ENCODE assay signal across 30 mouse cellular contexts in genomic region chr4:78417153-78417552, GRCm38 (mm10).
DNase-seq lines count a peak whose midpoint lies in the region; ATAC-seq and TF ChIP-seq lines count a peak whose summit lies in the region.
"Had no signal": no experiment of that assay in that cellular context is flagged by ENCODE, and none has a peak within 500 bp of the region (broad histone marks: within the 10 kb centered on the region; RNA-seq: fewer than 3 reads in every experiment).

No protein-coding gene starts in this region.

- no peak for TF ChIP-seq CTCF in forebrain, postnatal 0 days (IDR thresholded peaks at IDR 0.05; ENCODE audit: low read depth)
- no peak for TF ChIP-seq CTCF in midbrain, postnatal 0 days (IDR thresholded peaks at IDR 0.05)
- no peak for TF ChIP-seq CTCF in brain, embryonic 14.5 days (IDR thresholded peaks at IDR 0.05; ENCODE audit: borderline replicate concordance, extremely low read depth, insufficient read depth, insufficient read length)

- no peak for ATAC-seq in forebrain, postnatal 0 days
- ATAC-seq in forebrain, embryonic 11.5 days (replicated peaks; ENCODE audit: low FRiP score), result no peak
- 0 out of 2 replicates have a peak, but pooled peaks have one; percentile 58 for ATAC-seq in kidney, embryonic 15.5 days (replicated peaks; ENCODE audit: low FRiP score)
- no peak for ATAC-seq in midbrain, postnatal 0 days (ENCODE audit: low FRiP score)
- no peak for ATAC-seq in midbrain, embryonic 11.5 days (ENCODE audit: low FRiP score)
- ATAC-seq: forebrain, embryonic 13.5 days; Patski had no signal

- no peak for TF ChIP-seq POLR2A in brain, embryonic 14.5 days (IDR thresholded peaks at IDR 0.05; ENCODE audit: borderline replicate concordance, extremely low read depth, insufficient read depth, insufficient read length, poor library complexity, severe bottlenecking)

- no peaks in the 10 kb centered on the region for H3K9me3 ChIP-seq in forebrain, postnatal 0 days (ENCODE audit: low read length)
- no peaks in the 10 kb centered on the region for H3K9me3 ChIP-seq in forebrain, embryonic 11.5 days (ENCODE audit: control insufficient read depth, low read length)
- no peaks in the 10 kb centered on the region for H3K9me3 ChIP-seq in kidney, embryonic 15.5 days (replicated peaks)
- no peaks in the 10 kb centered on the region for H3K9me3 ChIP-seq in midbrain, postnatal 0 days (ENCODE audit: low read length)
- H3K9me3 ChIP-seq in midbrain, embryonic 11.5 days (ENCODE audit: control insufficient read depth, low read length), result no peaks in the 10 kb centered on the region
- H3K9me3 ChIP-seq: embryonic facial prominence, embryonic 10.5 days; embryonic facial prominence, embryonic 13.5 days; forebrain, embryonic 13.5 days; G1E; heart, embryonic 10.5 days; heart, embryonic 13.5 days; hindbrain, embryonic 12.5 days; hindbrain, embryonic 15.5 days had no signal

- peak; percentile 1 for DNase-seq in forebrain, postnatal 0 days
- DNase-seq in forebrain, embryonic 11.5 days (ENCODE audit: low spot score), result no peak
- no peak for DNase-seq in kidney, postnatal 14 days
- DNase-seq in midbrain, postnatal 0 days (ENCODE audit: low spot score), result peak; percentile 3
- no peak for DNase-seq in midbrain, embryonic 11.5 days (ENCODE audit: low spot score, missing footprints)
- peak; percentile 30 for DNase-seq in brain, embryonic 14.5 days (ENCODE audit: low read depth)
- DNase-seq: adrenal gland, postnatal 10 days; adrenal gland, postnatal 36 days; B cell, adult 2 months; cerebellum, adult 11-12 months; cerebellum, adult 8-10 months; cerebellum, postnatal 36 days; embryo, embryonic 11 days; gastrocnemius, postnatal 10 days; gastrocnemius, postnatal 36 days; heart, adult 2 months; heart, postnatal 14 days; heart, postnatal 4 days had no signal

- H3K36me3 ChIP-seq in forebrain, postnatal 0 days (ENCODE audit: insufficient read depth), result no peaks in the 10 kb centered on the region
- no peaks in the 10 kb centered on the region for H3K36me3 ChIP-seq in forebrain, embryonic 11.5 days (ENCODE audit: control insufficient read depth, insufficient read depth, low read length)
- no peaks in the 10 kb centered on the region for H3K36me3 ChIP-seq in kidney, embryonic 15.5 days
- no peaks in the 10 kb centered on the region for H3K36me3 ChIP-seq in midbrain, postnatal 0 days (ENCODE audit: insufficient read depth, low read length)
- no peaks in the 10 kb centered on the region for H3K36me3 ChIP-seq in midbrain, embryonic 11.5 days (ENCODE audit: control insufficient read depth, insufficient read depth, low read length)
- H3K36me3 ChIP-seq: embryonic facial prominence, embryonic 10.5 days; embryonic facial prominence, embryonic 13.5 days; G1E; heart, embryonic 10.5 days; heart, embryonic 13.5 days; hindbrain, embryonic 12.5 days; hindbrain, embryonic 15.5 days had no signal

- H3K4me3 ChIP-seq in forebrain, postnatal 0 days (ENCODE audit: low read depth, low read length), result no peak overlapping the region
- no peak overlapping the region for H3K4me3 ChIP-seq in forebrain, embryonic 11.5 days (ENCODE audit: low read depth, low read length)
- no peak overlapping the region for H3K4me3 ChIP-seq in kidney, embryonic 15.5 days (replicated peaks)
- H3K4me3 ChIP-seq in midbrain, postnatal 0 days (ENCODE audit: low read depth, low read length), result no peak overlapping the region
- H3K4me3 ChIP-seq in midbrain, embryonic 11.5 days (ENCODE audit: low read depth, low read length), result no peak overlapping the region
- H3K4me3 ChIP-seq: embryonic facial prominence, embryonic 10.5 days; embryonic facial prominence, embryonic 13.5 days; erythroblast, embryonic 14.5 days; forebrain, embryonic 13.5 days; heart, adult 2 months; heart, embryonic 10.5 days; heart, embryonic 13.5 days; hindbrain, embryonic 12.5 days; hindbrain, embryonic 15.5 days had no signal

- no peaks in the 10 kb centered on the region for H3K27me3 ChIP-seq in forebrain, postnatal 0 days (ENCODE audit: insufficient read depth, low read length)
- no peaks in the 10 kb centered on the region for H3K27me3 ChIP-seq in forebrain, embryonic 11.5 days (ENCODE audit: control insufficient read depth, insufficient read depth, low read length)
- no peaks in the 10 kb centered on the region for H3K27me3 ChIP-seq in kidney, embryonic 15.5 days
- no peaks in the 10 kb centered on the region for H3K27me3 ChIP-seq in midbrain, postnatal 0 days (ENCODE audit: insufficient read depth, low read length)
- no peaks in the 10 kb centered on the region for H3K27me3 ChIP-seq in midbrain, embryonic 11.5 days (ENCODE audit: control insufficient read depth, insufficient read depth, low read length)
- H3K27me3 ChIP-seq: CH12.LX; embryonic facial prominence, embryonic 13.5 days; forebrain, embryonic 13.5 days; heart, embryonic 13.5 days; hindbrain, embryonic 12.5 days; hindbrain, embryonic 15.5 days; Patski had no signal

- H3K27ac ChIP-seq in forebrain, postnatal 0 days (ENCODE audit: low read depth, low read length), result no peak overlapping the region
- H3K27ac ChIP-seq in forebrain, embryonic 11.5 days (ENCODE audit: low read depth, low read length), result no peak overlapping the region
- H3K27ac ChIP-seq in kidney, embryonic 15.5 days, result no peak overlapping the region
- no peak overlapping the region for H3K27ac ChIP-seq in midbrain, postnatal 0 days (ENCODE audit: low read depth, low read length)
- no peak overlapping the region for H3K27ac ChIP-seq in midbrain, embryonic 11.5 days (ENCODE audit: low read depth, low read length)
- H3K27ac ChIP-seq: embryonic facial prominence, embryonic 10.5 days; embryonic facial prominence, embryonic 13.5 days; forebrain, embryonic 13.5 days; heart, adult 2 months; heart, embryonic 10.5 days; heart, embryonic 13.5 days; hindbrain, embryonic 12.5 days; hindbrain, embryonic 15.5 days had no signal

- H3K4me2 ChIP-seq in forebrain, postnatal 0 days (ENCODE audit: low read depth), result no peak overlapping the region
- H3K4me2 ChIP-seq in forebrain, embryonic 11.5 days (ENCODE audit: low read depth, low read length, severe bottlenecking), result no peak overlapping the region
- no peak overlapping the region for H3K4me2 ChIP-seq in kidney, embryonic 15.5 days
- H3K4me2 ChIP-seq in midbrain, postnatal 0 days (ENCODE audit: low read depth, low read length, poor library complexity, severe bottlenecking), result no peak overlapping the region
- no peak overlapping the region for H3K4me2 ChIP-seq in midbrain, embryonic 11.5 days
- H3K4me2 ChIP-seq: embryonic facial prominence, embryonic 13.5 days; forebrain, embryonic 13.5 days; heart, embryonic 13.5 days; hindbrain, embryonic 12.5 days; hindbrain, embryonic 15.5 days had no signal

- H3K4me1 ChIP-seq in forebrain, postnatal 0 days (ENCODE audit: insufficient read depth), result no peaks in the 10 kb centered on the region
- no peaks in the 10 kb centered on the region for H3K4me1 ChIP-seq in forebrain, embryonic 11.5 days (replicated peaks; ENCODE audit: control insufficient read depth, insufficient read depth, low read length)
- H3K4me1 ChIP-seq in kidney, embryonic 15.5 days, result no peaks in the 10 kb centered on the region
- no peaks in the 10 kb centered on the region for H3K4me1 ChIP-seq in midbrain, postnatal 0 days (ENCODE audit: insufficient read depth, low read length)
- no peaks in the 10 kb centered on the region for H3K4me1 ChIP-seq in midbrain, embryonic 11.5 days (ENCODE audit: control insufficient read depth, insufficient read depth, low read length)
- H3K4me1 ChIP-seq: embryonic facial prominence, embryonic 10.5 days; embryonic facial prominence, embryonic 13.5 days; heart, embryonic 10.5 days; heart, embryonic 13.5 days; hindbrain, embryonic 12.5 days; hindbrain, embryonic 15.5 days had no signal

- 38% methylated on average over 1 of the region's 1 CpGs for WGBS in forebrain, postnatal 0 days
- 78% methylated on average over 1 of the region's 1 CpGs for WGBS in forebrain, embryonic 11.5 days
- 17% methylated on average over 1 of the region's 1 CpGs for WGBS in kidney, embryonic 15.5 days
- WGBS in midbrain, postnatal 0 days, result 71% methylated on average over 1 of the region's 1 CpGs
- WGBS in midbrain, embryonic 11.5 days, result 88% methylated on average over 1 of the region's 1 CpGs

- H3K9ac ChIP-seq in forebrain, postnatal 0 days, result no peak overlapping the region
- H3K9ac ChIP-seq in forebrain, embryonic 11.5 days (ENCODE audit: low read length), result no peak overlapping the region
- H3K9ac ChIP-seq in kidney, embryonic 15.5 days, result no peak overlapping the region
- H3K9ac ChIP-seq in midbrain, postnatal 0 days (replicated peaks; ENCODE audit: low read length, poor library complexity, severe bottlenecking), result no peak overlapping the region
- H3K9ac ChIP-seq in midbrain, embryonic 11.5 days (ENCODE audit: low read length), result no peak overlapping the region
- H3K9ac ChIP-seq: embryonic facial prominence, embryonic 13.5 days; forebrain, embryonic 13.5 days; heart, embryonic 13.5 days; hindbrain, embryonic 12.5 days; hindbrain, embryonic 15.5 days had no signal

Comparison
In these comparisons a context has a peak if more than half of its experiments do, and no peak if none do; other contexts are left out.
1. DNase-seq: peak in forebrain, postnatal 0 days (single experiment), midbrain, postnatal 0 days (single experiment) and brain, embryonic 14.5 days (single experiment); none in forebrain, embryonic 11.5 days (single experiment), kidney, postnatal 14 days (single experiment) and midbrain, embryonic 11.5 days (single experiment).